Mouse (Mus musculus) spleen, adult 18-20 months (tissue): ENCODE data around the gene Ttc7b.

Experiments
- DNase-seq, 2 experiments: peaks; one replicate each; pipeline ENCODE4 v3.0.0; 2022; ENCODE audit warnings: mixed read lengths in 2 of 2

The Ttc7b gene

DNA sequence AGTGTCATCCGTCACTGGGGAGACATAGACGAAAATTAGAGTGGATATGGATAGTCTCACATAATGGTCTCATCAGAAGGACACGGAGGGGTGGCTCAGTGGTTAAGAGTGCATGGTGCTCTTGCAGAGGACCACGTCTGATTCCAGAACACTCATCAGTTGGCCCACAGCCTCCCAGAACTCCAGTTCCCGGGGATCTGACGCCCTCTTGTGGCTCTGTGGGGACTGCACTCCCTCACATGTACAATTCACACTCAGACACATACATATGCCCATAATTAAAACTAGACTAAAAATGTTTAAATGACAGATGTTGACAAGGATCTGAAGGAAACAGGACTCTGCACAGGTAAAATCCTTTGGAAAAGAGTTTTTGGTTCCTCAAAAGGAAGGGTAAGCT lies 34.4 kb downstream of the Ttc7b start:
- DNase-seq, result no peak

DNA sequence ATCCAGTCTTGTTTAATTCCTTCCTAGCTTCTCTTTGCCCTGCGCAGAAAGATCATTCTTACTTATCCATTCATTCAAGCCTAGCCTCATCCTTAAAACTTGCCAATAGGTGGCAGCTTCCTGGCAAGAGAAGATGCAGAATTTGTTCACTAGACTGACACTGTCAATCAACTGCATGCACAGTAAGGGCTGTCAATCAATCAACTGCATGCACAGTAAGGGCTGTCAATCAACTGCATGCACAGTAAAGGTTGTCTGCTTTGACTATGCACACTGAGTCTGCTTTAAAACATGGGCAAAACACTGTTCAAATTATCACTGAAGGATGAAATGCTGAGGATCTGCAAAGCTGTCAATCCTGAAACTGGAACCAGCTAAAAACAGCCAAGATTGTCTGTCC lies 37.6 kb downstream of the Ttc7b start:
- no peak for DNase-seq

DNA sequence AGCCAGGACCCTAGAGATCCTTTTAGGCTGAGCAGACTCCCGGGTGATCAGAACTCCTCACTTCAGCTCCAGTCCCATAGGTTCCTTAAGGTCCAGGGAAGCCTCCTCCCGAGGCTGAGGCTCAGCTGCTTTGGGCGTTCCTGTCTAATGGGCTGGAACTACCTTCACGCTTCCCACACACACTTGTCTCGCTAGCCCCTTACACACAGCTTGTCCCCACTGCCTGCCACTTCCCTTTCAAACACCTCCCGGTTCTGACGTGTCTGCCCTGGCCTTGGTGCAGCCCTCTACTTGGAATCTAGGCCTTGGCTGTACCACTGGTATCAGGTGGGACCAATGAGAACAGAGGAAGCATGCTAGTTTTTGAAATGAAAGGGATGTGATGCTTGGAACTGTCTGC lies 38.4 kb downstream of the Ttc7b start:
- no peak for DNase-seq

DNA sequence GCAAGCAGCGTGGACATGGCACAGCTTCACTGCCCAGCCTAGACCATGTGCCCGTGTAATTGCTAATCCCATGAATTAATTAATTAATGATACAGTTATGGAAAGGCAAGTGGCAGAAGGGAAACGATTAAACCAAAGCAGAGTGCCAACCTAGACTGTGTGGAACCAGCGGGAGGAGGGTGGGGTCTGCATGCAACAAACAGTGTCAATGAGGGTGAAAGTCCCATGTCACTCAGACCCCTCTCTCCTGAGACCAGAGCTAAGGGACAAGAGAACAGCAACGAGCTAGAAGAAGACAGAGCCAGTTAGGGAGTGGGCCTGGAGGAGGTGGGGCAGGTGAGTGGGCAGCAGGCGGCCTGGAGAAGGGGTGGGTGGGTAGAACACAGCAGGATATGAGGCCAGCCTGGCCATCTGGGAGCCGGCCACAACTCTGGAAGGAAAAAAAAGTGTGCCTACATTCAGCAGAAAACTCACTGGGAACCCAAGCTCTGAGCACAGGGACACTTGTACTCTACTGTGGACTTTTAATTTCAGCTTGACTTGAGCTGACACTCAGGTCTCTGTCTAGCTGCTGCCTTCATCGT lies 39.1 kb downstream of the Ttc7b start:
- DNase-seq, result no peak

DNA sequence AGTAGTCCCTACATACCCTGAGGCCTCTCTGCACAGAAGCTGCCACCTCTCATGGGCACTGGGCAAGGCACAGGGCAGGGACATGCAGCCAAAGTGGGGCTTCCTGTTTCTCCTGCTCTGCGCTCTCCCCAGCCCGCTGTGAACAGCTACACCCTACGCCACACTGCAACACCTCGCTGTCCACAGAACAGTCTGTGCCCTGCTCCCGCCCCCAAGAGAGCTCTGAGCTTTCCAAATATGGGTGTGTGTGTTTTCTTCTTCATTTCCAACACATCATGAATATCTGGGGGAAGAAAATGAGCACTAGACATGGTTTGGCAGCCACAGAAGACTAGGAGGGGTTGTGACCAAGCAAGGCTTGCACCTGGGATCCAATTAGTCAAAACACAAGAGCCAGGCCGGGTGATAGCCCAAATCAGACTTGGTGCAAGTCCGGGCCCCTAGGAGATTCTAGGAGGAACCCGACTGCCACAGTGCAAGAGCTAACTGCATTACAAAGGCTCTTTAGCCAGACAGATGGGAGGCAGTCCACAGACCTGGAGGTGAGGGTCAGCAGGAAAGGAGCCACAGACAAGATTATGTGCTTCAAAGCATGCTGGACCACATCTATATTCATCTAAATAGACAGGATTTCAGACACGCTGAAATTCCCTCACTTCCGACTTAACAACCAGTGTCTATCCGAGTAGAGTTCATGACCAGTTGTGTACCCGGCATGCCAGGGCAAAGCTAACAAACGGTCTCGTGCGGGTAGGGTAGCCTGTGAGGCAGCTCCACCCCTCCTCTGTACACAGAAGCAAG lies 39.8 kb downstream of the Ttc7b start:
- DNase-seq, result no peak

DNA sequence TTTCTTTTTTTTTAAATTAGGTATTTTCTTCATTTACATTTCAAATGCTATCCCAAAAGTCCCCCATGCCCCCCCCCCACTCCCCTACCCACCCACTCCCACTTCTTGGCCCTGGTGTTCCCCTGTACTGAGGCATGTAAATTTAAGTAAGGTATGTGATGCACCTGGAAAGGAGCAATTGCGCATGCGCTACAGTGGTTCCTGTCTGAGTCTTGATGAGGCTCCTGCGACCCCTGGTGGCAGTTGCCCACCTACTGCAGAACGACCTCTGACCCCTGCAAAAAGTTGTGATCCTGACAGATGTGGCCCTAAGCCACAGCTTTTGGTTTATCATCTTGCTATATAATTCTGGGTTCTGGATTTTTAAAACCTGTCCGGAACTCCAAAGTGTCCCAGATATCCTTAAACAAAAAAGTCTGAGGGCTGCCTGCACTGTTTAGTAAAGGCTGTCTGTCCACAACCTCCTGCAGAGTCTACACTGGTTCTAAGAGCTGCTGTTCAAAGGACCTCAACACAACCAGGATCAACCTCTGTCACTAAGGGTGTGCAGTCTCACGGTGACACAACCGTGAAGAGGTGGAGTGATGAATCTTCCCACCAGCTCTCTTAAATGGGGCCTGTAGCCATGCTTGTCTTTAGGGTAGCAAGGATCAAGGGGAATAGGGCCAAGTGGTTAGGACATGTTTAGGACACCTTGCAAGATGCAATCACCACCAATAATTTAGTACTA lies 40.6 kb downstream of the Ttc7b start:
- peak; percentile 52 to 71 for DNase-seq

DNA sequence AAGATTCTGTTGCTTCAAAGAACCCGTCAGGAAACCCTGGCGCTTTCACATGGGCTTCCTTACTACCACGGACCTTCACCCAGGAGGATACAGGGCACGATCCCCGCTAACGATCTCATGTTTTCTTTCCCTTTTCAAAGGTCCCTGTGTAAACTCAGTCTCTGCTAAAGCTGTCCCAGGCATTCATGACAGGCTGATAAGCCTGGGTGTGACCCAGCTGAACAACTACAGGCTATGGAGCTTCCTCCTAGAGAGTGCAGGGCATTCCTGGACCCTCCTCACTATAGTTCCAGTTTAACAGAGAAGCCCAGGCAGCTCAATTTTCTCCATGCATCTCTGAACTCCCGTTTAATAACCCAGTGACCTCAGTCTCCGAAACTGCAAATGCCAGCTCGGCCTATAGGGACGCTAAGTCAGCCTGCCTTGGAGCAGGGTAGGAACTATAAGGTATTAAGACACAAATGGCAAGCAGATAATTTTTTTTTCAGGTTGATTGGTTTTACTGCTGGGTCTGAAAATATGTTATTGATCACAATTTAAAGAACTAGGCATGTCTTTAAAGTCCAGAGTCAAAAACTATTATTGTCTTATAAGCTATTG lies 41.3 kb downstream of the Ttc7b start:
- DNase-seq, result no peak

DNA sequence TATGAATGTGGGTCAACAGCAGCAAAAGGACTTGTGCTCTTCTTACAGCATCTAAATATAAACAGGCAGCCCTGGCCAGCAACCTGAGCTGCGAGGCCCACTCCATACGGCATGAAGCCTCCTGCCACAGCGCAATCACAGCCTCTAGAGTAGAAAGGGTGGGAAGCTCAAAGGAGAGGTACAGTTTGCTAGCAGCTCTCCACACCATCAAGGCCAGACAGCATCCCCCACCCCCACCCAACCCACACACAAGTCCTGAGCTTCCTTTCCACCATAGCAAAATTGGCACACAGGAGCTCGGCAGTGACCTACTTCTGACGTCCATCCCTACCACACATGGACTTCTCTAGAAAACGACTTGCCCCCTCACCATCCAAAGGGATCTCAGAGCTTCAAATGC lies 42.0 kb downstream of the Ttc7b start:
- no peak for DNase-seq

DNA sequence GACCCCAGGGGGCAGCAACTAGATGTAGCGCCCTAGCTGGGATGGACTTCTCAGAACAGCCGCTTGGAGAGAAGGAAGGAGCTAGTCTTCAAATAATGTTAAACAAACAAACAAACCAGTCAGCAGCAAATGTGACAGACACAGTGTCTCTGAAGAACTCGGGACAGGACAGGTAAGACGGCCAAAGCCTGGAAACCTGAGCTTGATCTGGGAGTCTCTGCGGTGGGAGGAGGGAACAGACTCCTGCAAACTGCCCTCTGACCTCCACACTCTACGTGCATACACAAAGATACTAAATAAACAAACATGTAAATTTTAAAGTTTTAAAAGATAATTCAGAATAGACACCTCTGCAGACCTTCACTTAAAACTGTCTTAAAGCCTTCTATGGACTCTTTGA lies 42.5 kb downstream of the Ttc7b start:
- DNase-seq, result no peak

DNA sequence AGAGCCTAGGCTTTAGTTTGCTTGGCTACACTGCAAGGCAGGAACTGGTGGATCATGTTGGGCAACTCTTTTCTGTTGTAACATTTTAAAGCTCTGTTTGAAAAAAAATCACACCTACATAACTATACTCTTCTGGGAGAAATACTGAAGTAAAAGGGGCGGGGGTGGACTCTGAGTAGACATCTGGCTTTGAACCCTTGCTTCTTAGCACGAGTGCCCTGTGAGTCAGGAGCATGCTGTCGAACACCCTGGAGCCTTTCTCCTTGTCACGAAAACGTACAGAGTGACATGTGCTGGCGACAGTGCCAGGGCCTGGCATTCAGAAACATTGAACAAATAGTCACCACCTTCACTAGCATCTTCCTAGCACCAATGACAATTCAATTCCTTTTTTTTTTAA lies 43.2 kb downstream of the Ttc7b start:
- no peak for DNase-seq

DNA sequence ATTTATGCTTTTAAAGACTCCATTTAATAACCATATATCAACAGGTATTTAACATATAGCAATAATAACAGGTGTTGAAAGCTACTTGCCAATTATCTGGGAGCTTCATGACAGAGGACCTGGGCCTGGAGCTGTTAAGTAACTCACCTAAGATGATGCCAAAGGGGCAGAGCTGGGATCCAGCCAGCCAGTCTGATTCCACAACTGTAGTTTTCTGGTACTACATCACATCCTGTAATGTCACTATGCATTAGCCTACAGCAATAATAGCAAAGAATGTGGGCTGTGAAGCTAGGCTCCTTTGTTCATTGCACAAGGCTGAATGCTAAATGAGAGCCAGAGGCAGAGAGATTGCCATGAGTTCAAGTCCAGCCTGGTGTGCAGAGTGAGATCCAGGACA lies 44.3 kb downstream of the Ttc7b start:
- no peak for DNase-seq

DNA sequence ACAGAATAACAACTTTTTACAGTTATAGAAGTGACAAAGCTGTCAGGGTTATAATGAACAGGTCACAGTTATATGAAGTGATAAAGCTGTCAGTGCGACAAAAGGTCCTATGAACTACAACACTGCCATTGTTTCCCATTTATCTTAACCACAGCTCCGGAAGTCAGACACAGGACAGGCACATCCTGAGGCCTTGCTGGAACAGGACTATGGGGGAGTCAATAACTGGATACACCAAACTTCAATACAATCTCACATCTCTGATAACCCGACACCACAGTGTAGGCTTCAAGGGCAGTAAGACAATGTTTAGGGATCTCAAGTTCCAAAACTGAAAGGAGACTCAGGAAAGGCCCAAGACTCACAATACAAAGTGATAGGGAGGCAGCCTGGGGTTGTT lies 45.1 kb downstream of the Ttc7b start:
- DNase-seq, result no peak

DNA sequence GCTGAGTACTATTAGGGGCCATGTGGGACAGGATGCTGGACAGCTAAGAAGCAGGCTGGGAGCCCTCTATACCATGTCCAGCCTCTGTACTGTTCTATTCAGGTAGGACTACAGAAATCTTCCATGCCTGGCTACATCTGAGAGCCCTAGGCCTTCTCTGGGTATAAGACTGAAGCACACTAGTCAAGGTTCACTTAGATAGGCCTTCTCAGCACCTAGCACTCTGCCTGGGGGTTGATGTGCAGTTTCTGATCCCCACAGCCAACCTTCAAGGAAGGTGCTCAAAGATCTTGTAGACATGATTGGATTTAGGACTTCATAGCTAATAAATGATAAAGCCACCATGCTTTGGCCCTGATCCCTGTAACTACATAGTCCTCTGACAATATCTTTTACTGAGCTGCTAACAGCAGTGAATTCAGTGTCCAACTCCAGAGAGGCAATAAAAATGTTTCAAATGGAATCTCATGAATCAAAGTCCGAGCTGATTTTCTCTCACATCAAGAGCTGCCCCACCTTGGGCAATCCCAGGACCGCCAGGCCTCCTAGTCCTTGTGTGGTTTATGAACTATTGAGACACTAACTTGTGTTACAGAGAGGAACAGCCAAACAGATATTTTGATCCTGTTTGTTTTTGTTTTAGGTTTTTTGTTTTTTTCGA lies 45.8 kb downstream of the Ttc7b start:
- no peak for DNase-seq

DNA sequence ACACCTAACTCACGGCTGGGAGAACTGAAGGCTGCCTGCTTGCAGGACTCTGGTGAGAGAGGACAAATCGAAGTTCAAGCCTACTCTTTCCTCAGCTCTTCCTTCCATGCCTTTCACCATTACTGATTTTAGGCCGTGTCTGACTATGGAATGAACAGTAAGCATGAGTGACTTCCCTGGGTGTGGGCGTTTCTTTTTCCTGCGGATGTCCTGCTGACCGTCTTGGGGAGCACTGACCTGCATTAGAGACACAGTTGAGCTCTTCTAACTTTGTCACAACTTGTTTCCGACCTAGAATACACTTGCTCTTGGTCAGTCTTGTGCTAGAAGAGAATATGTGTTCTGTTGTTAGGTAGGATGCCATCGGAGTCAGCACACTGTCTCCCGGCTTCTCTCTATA lies 50.3 kb downstream of the Ttc7b start:
- DNase-seq, result no peak

DNA sequence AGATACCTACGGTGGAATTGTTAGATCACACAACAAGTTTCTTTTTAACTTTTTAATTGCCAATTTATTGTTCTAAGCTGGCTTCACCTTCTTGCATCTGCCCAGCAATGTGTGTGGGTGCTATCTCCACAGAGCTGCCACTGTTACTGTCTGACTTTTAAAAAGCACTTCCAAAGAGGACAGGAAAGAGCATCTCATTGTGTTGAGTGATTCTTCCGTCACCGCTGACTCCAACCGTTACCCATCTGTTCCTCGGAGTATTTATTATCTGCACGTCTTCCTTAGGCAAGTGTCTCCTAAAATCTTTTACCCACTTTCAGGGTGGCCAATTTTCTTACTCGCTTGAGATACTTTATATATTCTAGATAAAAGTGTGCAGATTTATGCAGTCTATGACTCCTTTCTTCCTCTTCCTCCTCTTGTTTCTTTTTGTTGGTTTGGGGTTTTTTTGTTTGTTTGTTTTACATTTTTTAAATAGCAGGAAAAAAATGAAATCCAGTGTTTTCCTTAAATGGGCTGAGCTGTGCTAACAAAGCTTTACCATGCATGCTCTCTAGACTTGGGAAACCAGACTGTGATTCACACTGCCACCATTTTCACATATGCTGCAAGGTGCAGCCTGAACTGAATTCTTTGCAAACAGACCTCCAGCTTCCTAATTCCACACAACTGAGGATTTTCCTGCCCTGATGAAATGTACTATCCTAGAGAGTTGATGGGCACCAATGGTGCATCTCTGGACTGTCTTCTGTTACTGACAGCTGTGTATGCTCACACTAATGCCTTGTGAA lies 50.9 kb downstream of the Ttc7b start:
- no peak for DNase-seq

DNA sequence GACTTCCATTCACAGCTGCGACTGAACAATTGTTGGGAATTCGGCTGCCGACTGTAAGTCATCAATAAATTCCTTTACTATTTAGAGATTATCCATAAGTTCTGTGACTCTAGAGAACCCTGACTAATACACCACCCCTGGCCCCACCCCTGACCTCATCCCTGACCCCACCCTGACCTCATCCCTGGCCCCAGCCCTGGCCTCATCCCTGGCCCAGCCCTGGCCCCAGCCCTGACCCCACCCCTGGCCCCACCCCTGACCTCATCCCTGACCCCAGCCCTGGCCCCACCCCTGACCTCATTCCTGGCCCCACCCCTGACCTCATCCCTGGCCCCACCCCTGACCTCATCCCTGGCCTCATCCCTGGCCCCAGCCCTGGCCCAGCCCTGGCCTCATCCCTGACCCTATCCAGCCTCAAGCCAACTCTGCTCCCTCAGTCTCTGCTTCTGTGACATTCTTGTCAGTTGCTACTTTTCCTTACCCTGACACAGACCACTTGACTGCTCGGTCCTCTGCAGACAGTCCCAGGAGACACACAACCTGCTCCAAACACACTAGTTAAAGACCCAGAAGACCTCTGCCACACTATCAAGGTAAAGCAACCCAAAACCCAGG lies 55.4 kb downstream of the Ttc7b start:
- DNase-seq, result no peak

DNA sequence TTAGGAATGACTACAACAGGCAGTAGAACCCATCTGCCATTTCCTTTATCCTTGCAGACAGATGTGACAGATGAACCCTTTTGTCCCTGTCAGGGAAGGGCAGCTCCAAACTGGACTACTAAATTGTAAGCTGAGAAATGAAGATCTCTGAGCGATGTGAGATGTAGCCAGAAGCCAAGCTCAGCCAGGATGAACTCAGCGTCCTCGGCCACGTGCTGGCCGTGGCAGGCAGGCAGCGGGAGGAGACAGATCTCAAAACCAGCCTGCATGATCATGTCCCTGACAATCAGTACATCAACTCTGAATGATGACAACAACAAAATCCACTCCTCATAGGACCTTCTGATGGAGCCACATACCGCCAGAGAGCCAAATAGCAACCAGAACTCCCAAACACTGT lies 62.9 kb downstream of the Ttc7b start:
- no peak for DNase-seq

DNA sequence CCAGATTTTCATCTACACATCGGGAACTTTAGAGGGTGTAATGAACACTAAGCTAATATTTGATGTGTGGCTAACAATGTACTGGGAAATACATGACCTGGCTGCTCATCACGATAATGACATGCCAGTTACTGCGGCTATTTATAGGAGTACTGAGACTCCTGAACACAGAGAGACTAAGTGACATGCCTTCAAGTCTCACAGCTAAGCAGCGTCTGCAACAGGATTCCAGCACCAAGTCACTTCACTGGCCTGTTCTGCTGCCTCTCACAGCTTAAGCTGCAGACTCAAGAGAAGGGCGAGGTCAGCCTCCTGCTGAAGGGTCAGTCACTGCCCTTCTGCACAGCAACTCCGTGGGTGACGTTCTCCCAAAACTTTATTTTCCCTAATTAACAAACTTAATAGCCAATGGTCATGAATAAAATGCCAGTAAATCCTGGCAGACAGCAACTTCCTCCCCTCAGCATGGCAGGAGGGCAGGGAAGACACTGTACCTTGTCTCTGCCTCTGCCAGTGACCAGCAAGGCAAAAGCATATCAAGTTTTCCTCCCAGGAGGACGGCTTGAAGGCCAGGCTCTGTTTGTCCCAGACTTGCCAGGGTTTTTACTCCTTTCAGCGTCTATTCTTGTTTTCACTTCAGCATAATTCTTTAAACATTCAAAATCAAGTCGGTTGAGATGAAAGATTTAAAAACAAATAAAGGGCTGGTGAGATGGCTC lies 64.2 kb downstream of the Ttc7b start:
- no peak for DNase-seq

DNA sequence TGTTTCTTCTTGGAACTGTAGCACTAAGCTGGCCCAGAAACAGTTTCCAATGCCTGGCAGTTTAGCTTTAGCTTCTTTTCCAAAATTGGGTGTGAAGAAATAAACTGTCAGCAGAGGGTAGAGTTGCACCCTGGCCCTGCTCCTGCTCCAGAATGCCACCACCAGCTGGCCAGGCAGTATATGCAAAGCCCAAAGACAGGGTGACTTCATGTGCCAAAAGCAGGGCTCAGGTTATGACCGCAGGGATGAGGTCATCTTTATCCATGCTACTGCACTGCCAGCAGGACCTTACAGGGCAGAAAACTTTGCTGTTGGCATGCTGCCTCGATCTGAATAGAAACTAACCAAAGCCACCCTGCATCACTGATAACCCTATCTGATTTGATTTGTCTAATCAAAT lies 65.2 kb downstream of the Ttc7b start:
- DNase-seq, result no peak

DNA sequence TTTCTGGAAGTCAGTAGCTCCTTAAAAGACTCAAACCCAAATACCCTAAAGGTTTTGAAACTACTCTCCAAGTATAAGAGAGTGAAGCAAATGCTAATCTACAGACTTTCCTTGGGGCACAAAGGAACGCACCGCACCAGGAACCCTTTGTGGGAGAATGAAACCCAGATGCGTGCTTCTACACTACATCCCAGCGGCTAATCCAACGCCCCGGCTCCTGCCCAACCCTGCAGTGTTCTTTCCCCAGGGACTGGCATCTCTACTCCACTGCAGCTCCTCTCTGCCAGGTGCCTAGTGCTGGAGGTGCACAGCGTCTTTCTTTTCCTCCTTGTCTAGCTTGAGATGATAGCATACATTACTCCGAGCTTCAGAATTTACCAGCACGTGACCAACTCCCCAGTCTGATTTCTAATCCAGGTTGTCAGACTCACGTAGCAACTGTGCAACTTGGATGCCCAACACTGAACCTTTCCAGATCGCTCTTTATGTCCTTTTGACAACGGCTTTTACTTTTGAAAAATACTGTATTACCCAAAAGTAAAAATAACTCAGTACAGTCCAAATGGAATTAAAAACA lies 72.8 kb downstream of the Ttc7b start:
- DNase-seq, result no peak

DNA sequence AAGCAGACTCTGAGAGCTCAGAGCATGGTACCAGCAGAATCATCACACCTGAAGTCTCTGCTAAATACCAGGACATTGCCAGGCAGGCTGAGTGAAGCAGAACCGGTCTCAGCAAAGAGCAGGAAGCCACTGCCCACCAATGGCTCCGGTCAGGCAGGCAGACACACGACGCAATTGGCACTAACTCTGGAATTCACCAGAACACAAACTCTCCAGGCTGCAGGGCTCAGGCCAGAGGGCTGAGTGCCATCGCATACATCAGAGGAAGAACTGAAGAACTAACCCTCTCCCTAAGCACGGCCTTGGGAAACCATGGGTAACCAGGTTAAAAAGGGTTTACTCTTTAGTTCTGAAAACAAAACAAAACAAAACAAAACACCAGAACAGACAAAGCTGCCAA lies 73.5 kb downstream of the Ttc7b start:
- DNase-seq, result no peak
